Mouse (Mus musculus) megakaryocyte, embryonic 14.5 days (primary cell): ENCODE data around the gene Abi3bp.

Experiments used
- FLI1 ChIP-seq: IDR thresholded peaks from 2 replicates; pipeline ENCODE4 v1.6.1; 2012; ENCODE audit warnings: low read length, inconsistent platforms, mixed read lengths
- GATA1 ChIP-seq: IDR thresholded peaks from 3 replicates; pipeline ENCODE4 v1.6.1; 2012; ENCODE audit warnings: mixed read lengths, low read length, inconsistent platforms, borderline replicate concordance

GRCm38 (mm10) chr16:56502134-56502533 lies 24.5 kb downstream of the Abi3bp start:
- TF ChIP-seq FLI1 (no peak), GATA1 (no peak)
